Mouse (Mus musculus) embryo, embryonic 9.5 days (tissue): Measurements from ENCODE around the gene Gm4985.
"Not testable (repeated sequence)": the region's sequence is repeated elsewhere in the genome, so short reads cannot be mapped to it uniquely, and the experiment has no call there.

ENCODE experiments used
- DNase-seq: peaks from one replicate; pipeline ENCODE4 v3.0.0-alpha.2; 2017; ENCODE audit errors: extremely low spot score

Gene Gm4985

DNA sequence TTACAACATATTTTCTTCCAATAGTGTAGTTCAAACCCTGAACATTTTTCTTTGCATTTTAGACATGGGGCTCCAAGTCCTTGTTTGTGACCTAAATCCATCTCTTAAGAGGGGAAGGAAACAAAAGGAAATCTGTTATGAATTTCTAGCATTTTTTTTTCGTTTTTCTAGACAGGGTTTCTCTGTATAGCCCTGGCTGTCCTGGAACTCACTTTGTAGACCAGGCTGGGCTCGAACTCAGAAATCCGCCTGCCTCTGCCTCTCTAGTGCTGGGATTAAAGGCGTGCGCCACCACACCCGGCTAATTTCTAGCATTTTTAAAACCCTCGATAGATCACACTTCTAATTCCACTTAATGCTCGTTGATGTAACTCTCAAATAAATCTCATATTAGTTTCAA, at the start of gene Gm4985:
Gene Gm4985 (minus strand): TSS at position 101 of the 400 bp plus-strand sequence.
- DNase-seq = not testable (repeated sequence)

DNA sequence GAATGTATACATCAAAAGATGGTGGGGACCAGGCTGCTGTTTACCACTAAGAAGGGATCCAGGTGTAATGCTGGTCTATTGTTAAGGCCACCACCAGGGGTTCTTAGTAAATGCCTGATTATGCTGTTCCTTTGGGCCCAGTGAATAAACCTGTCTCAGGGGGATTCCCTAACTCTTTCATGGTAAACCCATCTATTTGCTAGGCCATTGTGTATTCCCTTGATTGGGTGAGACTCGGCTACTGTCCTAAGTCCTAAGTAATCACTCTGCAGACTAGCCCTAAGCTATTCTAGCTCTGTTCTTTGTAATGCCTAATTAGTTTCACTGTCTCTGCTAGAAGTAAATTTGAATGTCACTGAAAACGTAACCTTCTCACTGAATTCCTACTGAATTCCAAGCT, 4.6 kb downstream of the Gm4985 start:
- no peak for DNase-seq
